Mouse (Mus musculus): ENCODE results near the gene Gm42417.

DNA sequence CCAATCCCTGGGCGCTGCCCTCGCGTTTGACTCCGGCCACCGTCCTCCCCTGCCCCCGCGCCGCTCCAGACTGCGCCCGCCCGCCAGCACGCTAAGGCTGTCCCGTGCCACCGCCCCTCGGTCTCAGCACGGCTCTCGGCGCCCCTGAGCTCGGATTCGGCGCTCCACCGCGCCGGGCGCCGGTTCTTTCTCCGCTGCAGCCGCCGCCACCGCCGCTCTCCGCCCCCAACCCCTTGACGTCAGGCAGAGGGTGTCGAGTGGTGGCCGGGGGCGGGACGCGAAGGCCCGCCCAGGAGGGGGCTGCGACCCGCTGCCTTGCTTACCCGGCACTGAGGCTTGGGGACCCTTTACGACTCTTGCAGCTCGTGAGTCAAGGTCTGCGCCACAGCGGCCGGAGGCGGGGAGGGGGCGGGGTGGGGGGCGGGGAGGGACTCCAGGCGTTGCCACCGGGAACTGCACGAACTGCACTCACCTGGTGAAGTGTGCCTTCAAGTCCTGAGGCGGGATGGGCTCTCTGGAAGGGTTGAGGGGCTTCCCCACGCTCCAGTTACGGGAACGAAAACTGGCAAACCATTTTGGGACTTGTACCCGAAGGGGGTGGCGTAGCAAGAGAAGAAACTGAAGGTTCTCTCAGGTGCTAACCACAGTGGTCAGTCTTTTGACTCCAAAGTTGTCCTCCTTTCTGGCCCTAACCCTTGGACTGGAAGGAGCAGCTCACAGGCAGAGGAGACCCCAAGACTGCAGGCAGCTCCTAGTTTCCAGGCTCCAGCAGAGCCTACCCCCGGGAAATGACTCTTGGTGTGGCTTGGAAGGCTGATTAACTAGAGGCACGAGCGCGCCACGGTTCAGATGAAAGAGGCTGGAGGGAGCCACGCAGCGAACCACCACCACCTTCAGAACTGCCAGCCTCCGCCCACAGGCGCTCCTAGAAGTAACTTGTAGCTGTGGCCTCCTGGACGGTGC is 19.1 kb upstream of the Gm42417 start, which contains the start of gene Sema4c:
- TF ChIP-seq CTCF (IDR thresholded peaks at IDR 0.05; ENCODE audit: low read depth, low read length) (no peak), GATA1 (IDR thresholded peaks at IDR 0.05; ENCODE audit: borderline replicate concordance, low read length) (no peak), POLR2AphosphoS5 (IDR thresholded peaks at IDR 0.05; ENCODE audit: insufficient replicate concordance, low read depth, low read length) (no peak)
